Mouse (Mus musculus): Measurements from ENCODE around the gene Gm5737.

DNA sequence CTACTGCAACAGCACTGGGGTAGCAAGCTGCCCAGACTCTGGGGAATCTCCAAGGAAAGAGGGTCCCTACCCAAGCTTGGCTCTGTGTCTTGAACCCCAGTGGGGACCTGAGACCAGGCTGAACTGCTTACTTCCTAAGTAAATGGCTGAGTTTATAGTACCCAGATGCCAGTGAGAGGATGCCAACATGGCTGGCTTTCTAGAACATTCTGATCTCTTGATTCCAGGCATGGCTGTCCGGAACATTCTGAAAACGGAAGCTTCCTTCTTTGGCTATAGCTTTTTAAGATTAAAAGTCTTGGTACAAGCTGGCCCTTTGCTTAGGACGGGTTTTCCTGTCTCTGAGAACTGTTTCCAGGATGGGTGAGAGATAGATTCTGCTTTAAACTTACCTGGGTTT lies 61.9 kb downstream of the Gm5737 start:
- no peak for TF ChIP-seq CTCF (conservative IDR thresholded peaks at IDR 0.05; ENCODE audit: insufficient read depth, insufficient read length, low read depth, low read length)
- no peak for TF ChIP-seq POLR2A (IDR thresholded peaks at IDR 0.05; ENCODE audit: low read depth, low read length)
